Mouse (Mus musculus) stomach, embryonic 14.5 days (tissue): ENCODE results near the gene Cfap299. TPM values are rescaled to one million over a fixed set of nuclear protein-coding genes. Genes with fewer than 3 reads are reported as not detected.

ENCODE experiments used
- ATAC-seq: fragments of 200-750 bp; cut with Nextera tagmentation; 2 replicates; pipeline ENCODE4 v1.8.0; 2017; ENCODE audit warnings: low read depth, moderate TSS enrichment; ENCODE audit not compliant: insufficient number of reproducible peaks, insufficient read depth, low FRiP score
- H3K27ac ChIP-seq: fragments of 300-500 bp; sonication (generic); 2 replicates; pipeline ENCODE4 v1.5.1; 2014; ENCODE audit warnings: mild to moderate bottlenecking, low read length, moderate library complexity, mixed read lengths
- H3K27me3 ChIP-seq: fragments of 300-500 bp; sonication (generic); 2 replicates; pipeline ENCODE4 v1.6.1; 2014; ENCODE audit warnings: low read length, control low read depth, mixed read lengths; ENCODE audit not compliant: control insufficient read depth, insufficient read depth
- H3K36me3 ChIP-seq: fragments of 300-500 bp; sonication (generic); 2 replicates; pipeline ENCODE4 v1.6.1; 2014; ENCODE audit warnings: mild to moderate bottlenecking, control low read depth, low read length, moderate library complexity, mixed read lengths; ENCODE audit not compliant: control insufficient read depth, insufficient read depth
- H3K4me1 ChIP-seq: fragments of 300-500 bp; sonication (generic); 2 replicates; pipeline ENCODE4 v1.6.1; 2014; ENCODE audit warnings: low read length, control low read depth, mixed read lengths; ENCODE audit not compliant: control insufficient read depth, insufficient read depth
- H3K4me2 ChIP-seq: fragments of 300-500 bp; sonication (generic); replicated peaks from 2 replicates; pipeline ENCODE4 v1.6.1; 2014; ENCODE audit warnings: low read depth, low read length, control low read depth
- H3K4me3 ChIP-seq: fragments of 300-500 bp; sonication (generic); 2 replicates; pipeline ENCODE4 v1.5.1; 2014; ENCODE audit warnings: low read depth, low read length, control low read depth
- H3K9ac ChIP-seq: fragments of 300-500 bp; sonication (generic); replicated peaks from 2 replicates; pipeline ENCODE4 v1.6.1; 2014; ENCODE audit warnings: low read depth, mild to moderate bottlenecking, control low read depth, low read length, moderate library complexity, mixed read lengths
- H3K9me3 ChIP-seq: fragments of 300-500 bp; sonication (generic); 2 replicates; pipeline ENCODE4 v1.6.1; 2016; ENCODE audit warnings: low read depth, low read length, control low read depth; ENCODE audit not compliant: control insufficient read depth
- WGBS: fragments of 180-500 bp; shearing (Covaris S2); extraction: QIAGEN DNeasy Blood & Tissue Kit; methylation state at CpG from one replicate; pipeline ENCODE4 v1.1.7; 2014; 5-methylcytosine and 5-hydroxymethylcytosine counted together
- polyA plus RNA-seq: library from polyadenylated mRNA; unstranded; fragments of >200 nt; fragmentation: Nextera tagmentation; extraction: Ambion mirVana; gene quantifications from 2 replicates; pipeline ENCODE4 v1.2.1, GENCODE M21; 2014

The Cfap299 gene
- polyA plus RNA-seq, 1 experiment from 2014 or later = 0.59 TPM

GRCm38 (mm10) chr5:98410060-98410459 lies 81.0 kb downstream of the Cfap299 start:
- Histone ChIP-seq H3K36me3 (no peaks in the 10 kb centered on the region), H3K4me1 (no peaks in the 10 kb centered on the region), H3K9me3 (no peaks in the 10 kb centered on the region), H3K27me3 (no peaks in the 10 kb centered on the region), H3K4me2 (no peak overlapping the region), H3K4me3 (no peak overlapping the region), H3K9ac (no peak overlapping the region), H3K27ac (no peak overlapping the region)
- WGBS = 72% methylated on average over 2 of the region's 2 CpGs
- no peak for ATAC-seq

- Histone ChIP-seq H3K36me3 (no peaks in the 10 kb centered on the region), H3K9ac (no peak overlapping the region), H3K27ac (no peak overlapping the region), H3K9me3 (no peaks in the 10 kb centered on the region), H3K4me1 (no peaks in the 10 kb centered on the region), H3K4me3 (no peak overlapping the region), H3K4me2 (no peak overlapping the region), H3K27me3 (no peaks in the 10 kb centered on the region)
- no peak for ATAC-seq
- WGBS = 70% methylated on average over 9 of the region's 9 CpGs
Measured at GRCm38 (mm10) chr5:98416385-98417145, 87.5 kb downstream of the Cfap299 start.

GRCm38 (mm10) chr5:98424965-98425364 lies 95.9 kb downstream of the Cfap299 start:
- H3K4me3 ChIP-seq = no peak overlapping the region
- no peak overlapping the region for H3K4me2 ChIP-seq
- H3K27ac ChIP-seq = no peak overlapping the region
- ATAC-seq = no peak
- no peak overlapping the region for H3K9ac ChIP-seq
- no peaks in the 10 kb centered on the region for H3K4me1 ChIP-seq
- no peaks in the 10 kb centered on the region for H3K9me3 ChIP-seq
- 86% methylated on average over 1 of the region's 1 CpGs for WGBS
- H3K36me3 ChIP-seq = no peaks in the 10 kb centered on the region
- H3K27me3 ChIP-seq = no peaks in the 10 kb centered on the region

GRCm38 (mm10) chr5:98426112-98426511 lies 97.0 kb downstream of the Cfap299 start:
- no peak overlapping the region for H3K4me2 ChIP-seq
- no peaks in the 10 kb centered on the region for H3K9me3 ChIP-seq
- no peaks in the 10 kb centered on the region for H3K36me3 ChIP-seq
- no peak overlapping the region for H3K27ac ChIP-seq
- H3K4me1 ChIP-seq = no peaks in the 10 kb centered on the region
- no peaks in the 10 kb centered on the region for H3K27me3 ChIP-seq
- H3K4me3 ChIP-seq = no peak overlapping the region
- WGBS = 85% methylated on average over 5 of the region's 5 CpGs
- no peak overlapping the region for H3K9ac ChIP-seq
- no peak for ATAC-seq

- no peaks in the 10 kb centered on the region for H3K27me3 ChIP-seq
- H3K27ac ChIP-seq = no peak overlapping the region
- no peaks in the 10 kb centered on the region for H3K36me3 ChIP-seq
- H3K4me3 ChIP-seq = no peak overlapping the region
- H3K9ac ChIP-seq = no peak overlapping the region
- no peaks in the 10 kb centered on the region for H3K4me1 ChIP-seq
- no peak for ATAC-seq
- H3K4me2 ChIP-seq = no peak overlapping the region
- WGBS = 67% methylated on average over 7 of the region's 7 CpGs
- no peaks in the 10 kb centered on the region for H3K9me3 ChIP-seq
Measured at GRCm38 (mm10) chr5:98430060-98430459, 101.0 kb downstream of the Cfap299 start.

GRCm38 (mm10) chr5:98438686-98439085 lies 109.6 kb downstream of the Cfap299 start:
- WGBS = 66% methylated on average over 3 of the region's 3 CpGs
- Histone ChIP-seq H3K9ac (no peak overlapping the region), H3K27me3 (no peaks in the 10 kb centered on the region), H3K4me1 (no peaks in the 10 kb centered on the region), H3K4me2 (no peak overlapping the region), H3K4me3 (no peak overlapping the region), H3K9me3 (no peaks in the 10 kb centered on the region), H3K36me3 (no peaks in the 10 kb centered on the region), H3K27ac (no peak overlapping the region)
- ATAC-seq = no peak

- Histone ChIP-seq H3K4me3 (no peak overlapping the region), H3K36me3 (no peaks in the 10 kb centered on the region), H3K27me3 (no peaks in the 10 kb centered on the region), H3K9me3 (no peaks in the 10 kb centered on the region), H3K9ac (no peak overlapping the region), H3K4me2 (no peak overlapping the region), H3K27ac (no peak overlapping the region), H3K4me1 (no peaks in the 10 kb centered on the region)
- ATAC-seq = no peak
- 81% methylated on average over 12 of the region's 12 CpGs for WGBS
Measured at GRCm38 (mm10) chr5:98446771-98447462, 117.8 kb downstream of the Cfap299 start.

GRCm38 (mm10) chr5:98449873-98450272 lies 120.8 kb downstream of the Cfap299 start:
- ATAC-seq = no peak
- Histone ChIP-seq H3K4me2 (no peak overlapping the region), H3K4me3 (no peak overlapping the region), H3K4me1 (no peaks in the 10 kb centered on the region), H3K9me3 (no peaks in the 10 kb centered on the region), H3K27ac (no peak overlapping the region), H3K27me3 (no peaks in the 10 kb centered on the region), H3K9ac (no peak overlapping the region), H3K36me3 (no peaks in the 10 kb centered on the region)
- 66% methylated on average over 2 of the region's 2 CpGs for WGBS
